Comparison of ENCODE assay signal across 8 mouse cellular contexts in the genomic region with DNA sequence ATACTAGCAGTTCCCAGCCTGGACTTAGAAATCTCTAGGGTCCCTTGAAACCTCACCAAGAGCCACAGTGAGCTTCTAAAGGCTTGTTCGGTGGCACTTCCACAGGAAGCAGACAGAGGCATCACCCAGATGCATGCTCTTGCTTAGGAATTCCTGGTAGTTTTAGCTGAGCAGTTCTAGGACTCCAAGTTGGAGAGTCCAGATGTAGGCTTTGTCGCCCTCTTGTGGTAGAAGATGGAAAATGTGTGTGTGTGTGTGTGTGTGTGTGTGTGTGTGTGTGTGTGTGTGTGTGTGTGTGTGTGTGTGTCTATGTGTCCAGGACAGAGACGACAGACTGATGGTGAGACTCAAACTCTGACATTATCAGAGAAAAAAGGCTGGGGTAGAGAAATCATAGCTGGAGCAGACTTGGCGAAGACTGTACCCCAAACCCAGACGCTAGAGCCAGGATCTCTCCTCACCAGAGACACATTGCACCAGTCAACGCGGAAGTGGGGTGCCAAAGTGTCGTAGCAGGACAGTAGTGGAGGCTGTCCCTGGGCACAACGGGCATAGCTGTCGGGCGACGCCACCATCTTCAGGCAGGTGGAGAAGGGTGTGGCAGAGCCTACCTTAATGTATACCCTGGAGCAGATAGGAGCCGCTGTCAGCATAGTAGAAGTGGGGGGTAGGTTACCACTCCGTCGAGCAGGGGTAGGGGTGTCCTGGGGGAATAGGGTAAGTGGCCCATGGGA. TPM values are rescaled to one million over a fixed set of nuclear protein-coding genes. Genes with fewer than 3 reads are reported as not detected.
A peak's percentile ranks its signal among the peaks of the same experiment; 100 is the strongest.
DNase-seq lines count a peak whose midpoint lies in the region; ATAC-seq lines count a peak whose summit lies in the region.

No protein-coding gene starts in this region.

- H3K27ac ChIP-seq in forebrain, embryonic 15.5 days (replicated peaks) = no peak overlapping the region

- peaks cover 12% of the 10 kb centered on the region; the same call in 1 of the 2 replicates for H3K4me1 ChIP-seq in forebrain, embryonic 15.5 days

- H3K4me2 ChIP-seq in forebrain, embryonic 15.5 days (replicated peaks) = no peak overlapping the region

- H3K9ac ChIP-seq in forebrain, embryonic 15.5 days (replicated peaks) = no peak overlapping the region

- no peaks in the 10 kb centered on the region for H3K36me3 ChIP-seq in forebrain, embryonic 15.5 days

- no peaks in the 10 kb centered on the region for H3K27me3 ChIP-seq in forebrain, embryonic 15.5 days

- no peaks in the 10 kb centered on the region for H3K9me3 ChIP-seq in forebrain, embryonic 15.5 days

- WGBS in forebrain, embryonic 15.5 days = 65% methylated on average over 15 of the region's 15 CpGs

- peak; percentile 46 to 56 for DNase-seq in urinary bladder, adult 18-20 months (ENCODE audit: low spot score in 2 of 2)
- no peak for DNase-seq in urinary bladder, postnatal 10 days (ENCODE audit: low spot score)
- DNase-seq in c-Kit-positive CD71-negative TER-119-negative erythroid progenitor cells, embryonic 14.5 days (ENCODE audit: low read depth) = peak; percentile 69
- DNase-seq in hindlimb bud, embryonic 11.5 days (ENCODE audit: extremely low spot score, low read depth, low spot score) = peak; percentile 77
- peak; percentile 70 for DNase-seq in left cerebral cortex, postnatal 4 days
- peak; percentile 79 for DNase-seq in naive thymus-derived CD4-positive, alpha-beta T cell, adult 2 months (ENCODE audit: low read depth)
- peak; percentile 71 for DNase-seq in thymus, postnatal 4 days

- intact Hi-C loops in left cerebral cortex, postnatal 4 days (cut with DNase I) = loop anchor here (2.0 to 5.0 kb wide), 2 partner anchors 33 to 240 kb away; a partner anchor contains a TSS

- peak; percentile 57 for ATAC-seq in forebrain, embryonic 15.5 days (replicated peaks)

- H3K4me3 ChIP-seq in forebrain, embryonic 15.5 days = no peak overlapping the region

RNA-seq across cellular contexts. Expression of a gene that starts 3.0 kb away (rescaled TPM):
- polyA plus RNA-seq in forebrain, embryonic 15.5 days (2015; fragmentation: Nextera tagmentation; extraction: Ambion mirVana) = not detected in 2 replicates
- under 1 TPM in 1 of 2 experiments, not detected in 1; 0.46 TPM for total RNA-seq in left cerebral cortex, postnatal 4 days (2021)

RNA-seq across cellular contexts. Expression of a gene that starts 5.8 kb away (rescaled TPM):
- polyA plus RNA-seq in forebrain, embryonic 15.5 days (2015; fragmentation: Nextera tagmentation; extraction: Ambion mirVana) = not detected in 2 replicates
- total RNA-seq in left cerebral cortex, postnatal 4 days (2021) = not detected

RNA-seq across cellular contexts. Expression of a gene that starts 20.5 kb away (rescaled TPM):
- 23.0 and 23.9 TPM in 2 replicates for polyA plus RNA-seq in forebrain, embryonic 15.5 days (2015; fragmentation: Nextera tagmentation; extraction: Ambion mirVana)
- 100 to 1,000 TPM; 273 to 276 TPM for total RNA-seq in left cerebral cortex, postnatal 4 days (2021)

RNA-seq across cellular contexts. Expression of a gene that starts 34.4 kb away (rescaled TPM):
- 40.2 and 40.5 TPM in 2 replicates for polyA plus RNA-seq in forebrain, embryonic 15.5 days (2015; fragmentation: Nextera tagmentation; extraction: Ambion mirVana)
- 10 to 100 TPM; 62.8 to 70.4 TPM for total RNA-seq in left cerebral cortex, postnatal 4 days (2021)

RNA-seq across cellular contexts. Expression of a gene that starts 39.3 kb away (rescaled TPM):
- polyA plus RNA-seq in forebrain, embryonic 15.5 days (2015; fragmentation: Nextera tagmentation; extraction: Ambion mirVana) = 120 and 123 TPM in 2 replicates
- total RNA-seq in left cerebral cortex, postnatal 4 days (2021) = 100 to 1,000 TPM; 173 to 176 TPM
